Mouse (Mus musculus) embryonic facial prominence, embryonic 11.5 days (tissue): ENCODE measurements around the gene Eif2d. TPM values are rescaled to one million over a fixed set of nuclear protein-coding genes. Genes with fewer than 3 reads are reported as not detected.

Experiments used
- ATAC-seq: fragments of 200-750 bp; cut with Nextera tagmentation; replicated peaks from 2 replicates; pipeline ENCODE4 v1.8.0; 2017; ENCODE audit warnings: low read depth; ENCODE audit not compliant: insufficient number of reproducible peaks, low FRiP score, low TSS enrichment
- DNase-seq: peaks from one replicate; pipeline ENCODE4 v3.0.0-alpha.2; 2015; ENCODE audit warnings: low spot score
- H3K27ac ChIP-seq: fragments of 300-500 bp; sonication (generic); replicated peaks from 2 replicates; pipeline ENCODE4 v1.5.1; 2014; ENCODE audit warnings: mild to moderate bottlenecking, low read depth, low read length, control low read depth
- H3K27me3 ChIP-seq: fragments of 300-500 bp; sonication (generic); 2 replicates; pipeline ENCODE4 v1.6.1; 2014; ENCODE audit warnings: mild to moderate bottlenecking, low read length, moderate library complexity, mixed read lengths; ENCODE audit not compliant: control insufficient read depth, insufficient read depth
- H3K36me3 ChIP-seq: fragments of 300-500 bp; sonication (generic); replicated peaks from 2 replicates; pipeline ENCODE4 v1.6.1; 2014; ENCODE audit warnings: low read depth, mild to moderate bottlenecking, low read length, moderate library complexity, mixed read lengths; ENCODE audit not compliant: control insufficient read depth, insufficient read depth
- H3K4me1 ChIP-seq: fragments of 300-500 bp; sonication (generic); 2 replicates; pipeline ENCODE4 v1.6.1; 2014; ENCODE audit warnings: low read length, mixed read lengths; ENCODE audit not compliant: control insufficient read depth, insufficient read depth
- H3K4me2 ChIP-seq: fragments of 300-500 bp; sonication (generic); 2 replicates; pipeline ENCODE4 v1.6.1; 2014; ENCODE audit warnings: low read depth, mild to moderate bottlenecking, control low read depth, low read length, moderate library complexity
- H3K4me3 ChIP-seq: fragments of 300-500 bp; sonication (generic); 2 replicates; pipeline ENCODE4 v1.5.1; 2014; ENCODE audit warnings: low read depth, low read length, control low read depth
- H3K9ac ChIP-seq: fragments of 300-500 bp; sonication (generic); replicated peaks from 2 replicates; pipeline ENCODE4 v1.6.1; 2014; ENCODE audit warnings: mild to moderate bottlenecking, control low read depth, low read length
- H3K9me3 ChIP-seq: fragments of 300-500 bp; sonication (generic); replicated peaks from 2 replicates; pipeline ENCODE4 v1.6.1; 2016; ENCODE audit warnings: mild to moderate bottlenecking, low read length, inconsistent platforms, mixed read lengths; ENCODE audit not compliant: control insufficient read depth
- WGBS: fragments of 180-500 bp; shearing (Covaris S2); extraction: QIAGEN DNeasy Blood & Tissue Kit; methylation state at CpG from one replicate; pipeline ENCODE4 v1.1.7; 2014; 5-methylcytosine and 5-hydroxymethylcytosine counted together
- polyA plus RNA-seq: library from polyadenylated mRNA; unstranded; fragments of >200 nt; fragmentation: Nextera tagmentation; extraction: Ambion mirVana; gene quantifications from 2 replicates; pipeline ENCODE4 v1.2.1, GENCODE M21; 2014

Eif2d gene
- polyA plus RNA-seq, 1 experiment from 2014 or later, result 63.6 TPM

- WGBS, result 82% methylated on average over 10 of the region's 10 CpGs
- no peak overlapping the region for H3K27ac ChIP-seq
- no peaks in the 10 kb centered on the region for H3K36me3 ChIP-seq
- no peaks in the 10 kb centered on the region for H3K27me3 ChIP-seq
- H3K4me1 ChIP-seq, result no peaks in the 10 kb centered on the region
- H3K4me3 ChIP-seq, result no peak overlapping the region
- ATAC-seq, result no peak
- H3K4me2 ChIP-seq, result no peak overlapping the region; the same call in 1 of the 2 replicates
- DNase-seq, result no peak
- H3K9ac ChIP-seq, result no peak overlapping the region
- no peaks in the 10 kb centered on the region for H3K9me3 ChIP-seq
Measured at GRCm38 (mm10) chr1:131135960-131136629, 16.9 kb upstream of the Eif2d start.

GRCm38 (mm10) chr1:131137111-131137510 is 15.9 kb upstream of the Eif2d start:
- no peaks in the 10 kb centered on the region for H3K9me3 ChIP-seq
- WGBS, result 16% methylated on average over 5 of the region's 5 CpGs
- H3K4me3 ChIP-seq, result peak overlapping the region; percentile 19; the same call in 1 of the 2 replicates
- no peaks in the 10 kb centered on the region for H3K27me3 ChIP-seq
- no peak overlapping the region for H3K27ac ChIP-seq
- peak overlapping the region; percentile 30 for H3K4me2 ChIP-seq
- H3K9ac ChIP-seq, result peak overlapping the region; percentile 36
- peak; percentile 24 for DNase-seq
- H3K36me3 ChIP-seq, result no peaks in the 10 kb centered on the region
- ATAC-seq, result no peak
- H3K4me1 ChIP-seq, result no peaks in the 10 kb centered on the region

GRCm38 (mm10) chr1:131137717-131138118 is 15.3 kb upstream of the Eif2d start:
- Histone ChIP-seq H3K27me3 (no peaks in the 10 kb centered on the region), H3K9me3 (no peaks in the 10 kb centered on the region), H3K4me2 (peak overlapping the region; percentile 62), H3K4me3 (peak overlapping the region; percentile 68), H3K27ac (peak overlapping the region; percentile 70; the same call in 1 of the 2 replicates), H3K4me1 (no peaks in the 10 kb centered on the region), H3K9ac (peak overlapping the region; percentile 55), H3K36me3 (no peaks in the 10 kb centered on the region)
- peak; percentile 89 for ATAC-seq
- DNase-seq, result peak; percentile 47
- under 1% methylated on average over 27 of the region's 36 CpGs for WGBS

GRCm38 (mm10) chr1:131138191-131139016 is 14.6 kb upstream of the Eif2d start, which contains the start of gene Dyrk3:
Gene Dyrk3 (minus strand): TSS chr1:131138340.
- 7% methylated on average over 49 of the region's 49 CpGs for WGBS
- Histone ChIP-seq H3K4me2 (peak within 1 kb of the TSS; percentile 62), H3K4me3 (peak within 1 kb of the TSS; percentile 68), H3K27ac (peak within 1 kb of the TSS; percentile 70), H3K9me3 (no peaks in the 10 kb centered on the region), H3K36me3 (no peaks in the 10 kb centered on the region), H3K27me3 (no peaks in the 10 kb centered on the region), H3K4me1 (no peaks in the 10 kb centered on the region), H3K9ac (peak within 1 kb of the TSS; percentile 55)
- DNase-seq (peak; percentile 95), ATAC-seq (peak; percentile 93)

GRCm38 (mm10) chr1:131139102-131140095 is 13.6 kb upstream of the Eif2d start:
- WGBS, result 49% methylated on average over 11 of the region's 11 CpGs
- no peak overlapping the region; the same call in 1 of the 2 replicates for H3K4me3 ChIP-seq
- H3K4me1 ChIP-seq, result no peaks in the 10 kb centered on the region
- H3K9ac ChIP-seq, result no peak overlapping the region
- no peak overlapping the region for H3K27ac ChIP-seq
- H3K36me3 ChIP-seq, result no peaks in the 10 kb centered on the region
- ATAC-seq (no peak), DNase-seq (peak; percentile 21)
- no peaks in the 10 kb centered on the region for H3K9me3 ChIP-seq
- H3K4me2 ChIP-seq, result no peak overlapping the region
- H3K27me3 ChIP-seq, result no peaks in the 10 kb centered on the region

- H3K4me3 ChIP-seq, result no peak overlapping the region
- H3K36me3 ChIP-seq, result no peaks in the 10 kb centered on the region
- no peak overlapping the region for H3K27ac ChIP-seq
- H3K9me3 ChIP-seq, result no peaks in the 10 kb centered on the region
- no peak for DNase-seq
- H3K4me2 ChIP-seq, result no peak overlapping the region
- H3K9ac ChIP-seq, result no peak overlapping the region
- WGBS, result 65% methylated on average over 2 of the region's 2 CpGs
- ATAC-seq, result no peak
- no peaks in the 10 kb centered on the region for H3K4me1 ChIP-seq
- no peaks in the 10 kb centered on the region for H3K27me3 ChIP-seq
Measured at GRCm38 (mm10) chr1:131141449-131141848, 11.5 kb upstream of the Eif2d start.

GRCm38 (mm10) chr1:131142472-131142871 is 10.5 kb upstream of the Eif2d start:
- H3K4me2 ChIP-seq, result no peak overlapping the region
- 88% methylated on average over 1 of the region's 1 CpGs for WGBS
- H3K4me1 ChIP-seq, result no peaks in the 10 kb centered on the region
- H3K4me3 ChIP-seq, result no peak overlapping the region
- ATAC-seq, result no peak
- H3K27ac ChIP-seq, result no peak overlapping the region
- no peaks in the 10 kb centered on the region for H3K36me3 ChIP-seq
- no peak for DNase-seq
- no peaks in the 10 kb centered on the region for H3K9me3 ChIP-seq
- H3K27me3 ChIP-seq, result no peaks in the 10 kb centered on the region
- H3K9ac ChIP-seq, result no peak overlapping the region
